Mouse (Mus musculus) heart, adult 2 months (tissue): ENCODE measurements at regions not wholly inside any gene's neighbourhood (a gene's known extent, or its start where the extent isn't known, plus 50 kb on each side); places are given as distances from the start of the nearest gene placed in this dataset.

Experiments
- DNase-seq, 2 experiments: peaks; one replicate each; pipeline ENCODE4 v3.0.0; 2021
- H3K27ac ChIP-seq: fragments of 200-600 bp; 2 replicates; pipeline ENCODE4 v1.8.1; 2022
- H3K27me3 ChIP-seq: fragments of 200-500 bp; 2 replicates; pipeline ENCODE4 v1.6.1; 2012; ENCODE audit warnings: mild to moderate bottlenecking, low read length, inconsistent platforms, mixed read lengths; ENCODE audit not compliant: control insufficient read depth, insufficient read depth
- H3K36me3 ChIP-seq: fragments of 200-500 bp; 2 replicates; pipeline ENCODE4 v1.6.1; 2012; ENCODE audit warnings: low read length, inconsistent platforms; ENCODE audit not compliant: control insufficient read depth, insufficient read depth
- H3K4me1 ChIP-seq: fragments of 200-500 bp; 2 replicates; pipeline ENCODE4 v1.6.1; 2011; ENCODE audit warnings: low read length; ENCODE audit not compliant: control insufficient read depth, insufficient read depth
- H3K4me3 ChIP-seq: fragments of 200-600 bp; 2 replicates; pipeline ENCODE4 v1.8.1; 2022
- H3K79me2 ChIP-seq: fragments of 200-500 bp; replicated peaks from 2 replicates; pipeline ENCODE4 v1.6.1; 2012; ENCODE audit warnings: mild to moderate bottlenecking, inconsistent platforms, low read length, moderate library complexity, mixed read lengths; ENCODE audit not compliant: control insufficient read depth, insufficient read depth
- H3K9ac ChIP-seq: fragments of 200-500 bp; 2 replicates; pipeline ENCODE4 v1.6.1; 2012; ENCODE audit warnings: low read depth, mild to moderate bottlenecking, control low read depth, inconsistent platforms, low read length, mixed read lengths
- CTCF ChIP-seq: fragments of 200-600 bp; IDR thresholded peaks from 2 replicates; pipeline ENCODE4 v1.8.1; 2022; ENCODE audit warnings: antibody characterized with exemption, mild to moderate bottlenecking, moderate library complexity
- EP300 ChIP-seq: fragments of 200-500 bp; IDR thresholded peaks from 2 replicates; pipeline ENCODE4 v1.6.1; 2011; ENCODE audit warnings: low read depth, low read length, control low read depth; ENCODE audit not compliant: insufficient read depth
- POLR2A ChIP-seq: fragments of 200-500 bp; IDR thresholded peaks from 2 replicates; pipeline ENCODE4 v1.6.1; 2011; ENCODE audit warnings: mild to moderate bottlenecking, low read depth, low read length, control low read depth; ENCODE audit not compliant: insufficient read depth
- WGBS: fragments of 180-500 bp; shearing (Covaris S2); methylation state at CpG from one replicate; pipeline ENCODE4 v1.1.7; 2018; 5-methylcytosine and 5-hydroxymethylcytosine counted together
- intact Hi-C: fragments of 180-260 bp; cut with DNase I; formaldehyde crosslinking; loops from one replicate; pipeline ENCODE4 v1.15.1; 2025

GRCm38 (mm10) chrX:134861641-134862040, 52.6 kb upstream of the Armcx2 start:
- no peaks in the 10 kb centered on the region for H3K36me3 ChIP-seq
- H3K79me2 ChIP-seq: no peaks in the 10 kb centered on the region
- 94% methylated on average over 1 of the region's 1 CpGs for WGBS
- no peak overlapping the region for H3K27ac ChIP-seq
- no peak overlapping the region for H3K9ac ChIP-seq
- intact Hi-C loops: no loop called here
- DNase-seq: no peak
- no peak overlapping the region for H3K4me3 ChIP-seq
- H3K4me1 ChIP-seq: no peaks in the 10 kb centered on the region
- no peaks in the 10 kb centered on the region for H3K27me3 ChIP-seq
- TF ChIP-seq POLR2A: no peak
- no peak for TF ChIP-seq CTCF
- no peak for TF ChIP-seq EP300
